Mouse (Mus musculus) adrenal gland (tissue): ENCODE measurements at regions not wholly inside any gene's neighbourhood (a gene's known extent, or its start where the extent isn't known, plus 50 kb on each side); places are given as distances from the start of the nearest gene placed in this dataset.

ENCODE experiments used
- intact Hi-C: fragments of 180-260 bp; cut with DNase I; formaldehyde crosslinking; loops from one replicate; pipeline ENCODE4 v1.15.1; 2025

- intact Hi-C loops, result loop anchor here (5.0 to 10.0 kb wide), 3 partner anchors 143 to 1040 kb away; no protein-coding TSS in a partner anchor
Observed at GRCm38 (mm10) chr6:36004701-36005100, 383.2 kb upstream of the Chrm2 start.

GRCm38 (mm10) chr6:36002090-36002489 is 385.8 kb upstream of the Chrm2 start:
- intact Hi-C loops, result loop anchor here (10.0 kb wide), 2 partner anchors 617 to 1043 kb away; no protein-coding TSS in a partner anchor

- intact Hi-C loops, result no loop called here
Observed at GRCm38 (mm10) chr6:35988891-35989290, 399.0 kb upstream of the Chrm2 start.

GRCm38 (mm10) chr6:35940071-35940470 is 400.4 kb upstream of the Mtpn start:
- intact Hi-C loops, result no loop called here

- intact Hi-C loops, result no loop called here
Observed at GRCm38 (mm10) chr6:35924189-35924588, 384.5 kb upstream of the Mtpn start.

- intact Hi-C loops, result no loop called here
Observed at GRCm38 (mm10) chr6:35897990-35898389, 358.3 kb upstream of the Mtpn start.

GRCm38 (mm10) chr6:35895692-35896091 is 356.0 kb upstream of the Mtpn start:
- intact Hi-C loops, result no loop called here

GRCm38 (mm10) chr6:35874671-35875070 is 335.0 kb upstream of the Mtpn start:
- intact Hi-C loops, result no loop called here

- intact Hi-C loops, result no loop called here
Observed at GRCm38 (mm10) chr6:35871388-35871787, 331.7 kb upstream of the Mtpn start.

- intact Hi-C loops, result no loop called here
Observed at GRCm38 (mm10) chr6:35864218-35864617, 324.5 kb upstream of the Mtpn start.

- intact Hi-C loops, result no loop called here
Observed at GRCm38 (mm10) chr6:35853993-35854392, 314.3 kb upstream of the Mtpn start.

GRCm38 (mm10) chr6:35816657-35817056 is 277.0 kb upstream of the Mtpn start:
- intact Hi-C loops, result no loop called here

- intact Hi-C loops, result no loop called here
Observed at GRCm38 (mm10) chr6:35814476-35814875, 274.8 kb upstream of the Mtpn start.

- intact Hi-C loops, result no loop called here
Observed at GRCm38 (mm10) chr6:35805738-35806137, 266.1 kb upstream of the Mtpn start.

GRCm38 (mm10) chr6:35804041-35804440 is 264.4 kb upstream of the Mtpn start:
- intact Hi-C loops, result no loop called here

- intact Hi-C loops, result no loop called here
Observed at GRCm38 (mm10) chr6:35779706-35780105, 240.0 kb upstream of the Mtpn start.

GRCm38 (mm10) chr6:35770907-35771306 is 231.2 kb upstream of the Mtpn start:
- intact Hi-C loops, result no loop called here

GRCm38 (mm10) chr6:35759606-35760246 is 220.0 kb upstream of the Mtpn start:
- intact Hi-C loops, result no loop called here

GRCm38 (mm10) chr6:35746034-35746433 is 206.3 kb upstream of the Mtpn start:
- intact Hi-C loops, result no loop called here

GRCm38 (mm10) chr6:35705587-35705986 is 165.9 kb upstream of the Mtpn start:
- intact Hi-C loops, result no loop called here

GRCm38 (mm10) chr6:35667062-35667461 is 127.4 kb upstream of the Mtpn start:
- intact Hi-C loops, result no loop called here

- intact Hi-C loops, result no loop called here
Observed at GRCm38 (mm10) chr6:35651401-35651800, 111.7 kb upstream of the Mtpn start.

GRCm38 (mm10) chr6:35645210-35645609 is 105.5 kb upstream of the Mtpn start:
- intact Hi-C loops, result no loop called here

- intact Hi-C loops, result no loop called here
Observed at GRCm38 (mm10) chr6:35640672-35641071, 101.0 kb upstream of the Mtpn start.
